Mouse (Mus musculus): ENCODE data around the gene Chadl.

GRCm38 (mm10) chr15:81700161-81700560, 3.1 kb upstream of the Chadl start:
- TF ChIP-seq CTCF (IDR thresholded peaks at IDR 0.05; ENCODE audit: borderline replicate concordance, insufficient read depth, low read depth, low read length) (no peak), POLR2A (IDR thresholded peaks at IDR 0.05; ENCODE audit: borderline replicate concordance, insufficient read depth, low read length) (no peak)

All from cerebellum, adult 2 months (tissue).